Mouse (Mus musculus): ENCODE measurements around the gene Smad3.

Smad3 gene

DNA sequence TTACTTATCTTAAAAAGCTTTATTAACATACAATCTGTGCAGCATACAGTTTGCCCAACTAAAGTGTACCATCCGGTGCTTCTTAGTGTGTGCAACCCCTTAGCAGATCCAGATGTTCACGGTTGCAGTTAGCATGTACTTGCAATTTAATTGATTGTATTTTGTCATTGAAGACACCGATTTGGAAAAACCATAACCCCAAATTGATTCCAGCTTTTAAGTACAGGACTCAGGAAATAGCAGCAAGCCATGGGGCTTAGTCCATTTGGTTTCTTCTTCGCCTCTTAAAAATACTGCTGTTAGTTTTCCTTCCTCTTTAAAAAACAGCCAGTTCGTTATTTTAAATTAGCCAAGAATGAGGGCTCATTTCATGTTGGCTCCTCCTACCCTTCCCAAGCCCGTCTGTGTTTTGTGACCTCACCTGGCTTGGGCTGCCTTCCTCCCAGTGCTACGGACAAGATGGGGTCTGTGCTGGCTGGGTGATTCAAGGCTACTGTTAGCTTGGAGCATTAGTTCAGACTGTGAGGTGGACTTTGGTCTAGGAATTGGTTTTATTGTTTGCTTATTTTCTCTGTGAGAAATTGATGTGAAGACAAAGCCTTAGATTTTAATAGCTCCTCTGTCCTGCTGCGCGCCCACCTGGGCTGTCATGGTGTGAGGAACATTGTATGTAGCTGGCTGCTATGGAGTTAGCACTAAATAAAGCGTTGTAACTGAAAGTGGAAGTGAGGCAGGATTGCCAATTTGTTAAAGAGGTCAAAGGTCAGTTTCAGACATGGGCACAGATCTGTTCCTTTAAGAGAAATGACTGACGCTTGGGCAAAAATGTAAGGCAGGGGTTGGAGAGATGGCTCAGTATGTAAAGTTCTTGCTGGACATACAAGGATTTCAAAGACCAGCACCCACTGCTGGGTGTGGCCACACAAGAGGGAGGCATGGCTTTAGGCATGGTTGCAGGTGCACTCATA lies 143.5 kb downstream of the Smad3 start:
- CTCF ChIA-PET: interaction anchor here in 2 of 4 experiments (0.8 to 1.1 kb wide), 2 partner anchors 9 to 109 kb away, joined by 3 read pairs; no protein-coding TSS in a partner anchor
- POLR2A ChIA-PET: no interaction called here

DNA sequence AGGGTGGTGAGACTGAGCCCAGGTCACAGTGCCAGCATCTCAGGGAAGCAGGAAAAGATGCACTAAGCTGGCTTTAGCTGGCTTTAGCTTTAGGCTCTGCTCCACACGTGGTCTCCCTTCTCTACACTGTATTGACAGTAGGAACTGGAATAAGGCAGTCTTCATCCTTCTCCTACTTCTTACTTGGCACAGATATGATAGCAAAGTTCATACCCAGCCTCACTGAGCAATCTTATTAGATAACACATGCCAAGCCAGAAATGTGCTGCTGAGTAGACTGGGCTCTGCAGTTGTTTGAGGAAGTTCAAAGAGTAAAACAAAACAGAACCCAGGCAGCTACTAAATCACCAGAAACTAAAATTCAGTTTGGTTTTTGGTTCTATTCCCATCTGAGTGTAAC lies 144.2 kb downstream of the Smad3 start:
- ChIA-PET CTCF (interaction anchor here in 2 of 4 experiments (0.6 to 1.1 kb wide), 6 partner anchors 10 to 227 kb away, joined by 3 to 4 read pairs (median 3); no protein-coding TSS in a partner anchor), POLR2A (interaction anchor here in 2 of 4 experiments (0.6 to 1.4 kb wide), 4 partner anchors 41 to 619 kb away, joined by 3 to 5 read pairs (median 3); partner anchors contain the start of gene Smad3 (in 1 of the 2))

DNA sequence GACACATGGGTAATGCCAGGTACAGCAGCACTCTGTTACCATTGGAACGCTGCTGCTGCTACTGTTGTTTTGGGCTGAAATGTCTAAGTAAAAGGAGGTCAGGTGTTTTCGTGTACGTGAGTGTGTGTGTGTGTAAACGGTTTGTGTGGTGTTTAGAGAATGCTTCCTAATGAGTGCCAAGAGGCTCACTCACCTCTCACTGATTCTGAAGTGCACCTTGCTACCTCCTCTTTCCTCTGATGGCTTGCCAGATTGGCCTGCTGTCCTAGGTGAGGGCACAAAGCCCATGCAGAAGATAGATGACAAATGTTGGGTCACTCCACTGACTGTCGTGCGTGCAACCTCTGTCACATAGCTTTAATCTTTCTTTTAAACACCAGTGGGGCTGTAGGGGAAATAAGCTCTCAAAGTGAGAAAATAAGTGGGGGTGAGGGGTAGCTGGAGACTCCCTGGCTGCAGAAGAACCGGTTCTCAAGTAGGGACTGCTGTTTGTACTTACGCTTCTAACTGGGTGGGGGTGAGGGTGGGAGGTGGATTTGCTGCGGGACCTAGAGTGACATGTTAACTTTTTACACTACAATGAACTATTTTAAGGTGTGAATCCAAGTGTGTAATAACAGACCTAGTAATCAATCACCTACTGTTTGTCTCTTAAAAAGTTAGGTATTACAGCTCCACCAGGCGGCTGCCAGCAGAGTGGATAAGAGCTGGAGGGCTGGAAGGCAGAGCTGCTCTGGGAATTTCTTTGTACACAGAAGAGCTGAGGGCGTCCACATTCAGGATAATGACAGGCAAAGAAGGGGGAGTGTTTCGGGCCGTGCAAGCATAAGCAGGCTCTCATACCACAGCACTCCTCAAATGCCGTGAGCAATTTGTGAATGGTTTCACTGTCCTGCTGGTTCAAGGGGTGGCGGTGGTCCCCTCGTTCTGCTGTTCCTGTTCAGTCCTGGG lies 145.0 kb downstream of the Smad3 start:
- ChIA-PET CTCF (interaction anchor here in 3 of 4 experiments (0.6 to 1.1 kb wide), 9 partner anchors 12 to 533 kb away, joined by 3 to 6 read pairs (median 3); no protein-coding TSS in a partner anchor), POLR2A (interaction anchor here in 3 of 4 experiments (0.5 to 1.4 kb wide), 6 partner anchors 40 to 620 kb away, joined by 3 to 5 read pairs (median 3); partner anchors contain the start of gene Smad3 (in 1 of the 3))

DNA sequence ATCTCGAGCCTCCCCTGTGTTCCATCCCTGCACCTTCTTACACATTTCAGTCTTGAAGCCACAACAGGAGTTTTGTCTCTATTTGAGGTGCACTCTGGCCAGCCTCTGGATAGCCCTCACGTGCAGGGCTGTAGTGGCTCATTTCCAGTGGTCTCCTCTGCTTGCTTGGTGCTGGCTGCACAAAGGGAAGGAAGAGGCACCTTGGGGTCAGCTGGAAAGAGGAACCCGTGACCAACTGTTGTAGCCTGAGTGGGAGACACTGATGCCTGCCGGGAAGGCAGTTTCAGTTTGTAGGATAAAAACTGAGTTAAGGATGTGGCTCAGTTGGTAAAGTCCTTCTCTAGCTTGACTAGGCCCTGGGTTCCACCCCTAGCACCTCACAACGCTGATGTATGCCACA lies 145.8 kb downstream of the Smad3 start:
- POLR2A ChIA-PET: no interaction called here
- CTCF ChIA-PET: no interaction called here

DNA sequence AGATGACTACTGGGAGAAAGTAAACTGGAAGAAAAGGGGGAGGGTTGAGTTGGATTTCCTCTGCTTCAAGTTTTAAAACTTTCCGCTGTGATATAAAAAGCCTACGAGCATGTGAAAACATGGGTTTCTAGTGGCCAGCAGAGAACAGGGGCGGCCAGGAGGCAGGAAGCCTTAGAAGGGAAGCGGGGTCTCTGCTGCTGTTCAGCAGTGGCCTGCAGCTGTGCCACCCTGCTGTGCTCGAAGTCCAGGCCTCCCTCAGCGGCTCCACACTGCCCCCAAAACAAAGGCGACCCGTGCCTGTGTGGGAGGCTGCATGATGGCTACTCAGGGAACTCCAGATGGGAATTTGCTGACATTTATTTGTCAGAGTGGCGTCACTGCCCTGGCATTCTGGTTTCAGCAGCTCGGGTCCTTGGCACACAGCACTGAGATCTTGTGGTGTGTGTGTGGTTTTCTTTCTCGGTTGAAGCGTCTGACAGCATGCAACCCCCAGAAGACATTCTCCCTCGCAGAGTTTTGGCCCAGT lies 146.9 kb downstream of the Smad3 start:
- POLR2A ChIA-PET: interaction anchor here in 1 of 4 experiments (0.6 kb wide), 1 partner anchor 9 kb away, joined by 6 read pairs; no protein-coding TSS in a partner anchor
- CTCF ChIA-PET: interaction anchor here in 1 of 4 experiments (0.6 kb wide), 1 partner anchor 299 kb away, joined by 5 read pairs; no protein-coding TSS in a partner anchor

DNA sequence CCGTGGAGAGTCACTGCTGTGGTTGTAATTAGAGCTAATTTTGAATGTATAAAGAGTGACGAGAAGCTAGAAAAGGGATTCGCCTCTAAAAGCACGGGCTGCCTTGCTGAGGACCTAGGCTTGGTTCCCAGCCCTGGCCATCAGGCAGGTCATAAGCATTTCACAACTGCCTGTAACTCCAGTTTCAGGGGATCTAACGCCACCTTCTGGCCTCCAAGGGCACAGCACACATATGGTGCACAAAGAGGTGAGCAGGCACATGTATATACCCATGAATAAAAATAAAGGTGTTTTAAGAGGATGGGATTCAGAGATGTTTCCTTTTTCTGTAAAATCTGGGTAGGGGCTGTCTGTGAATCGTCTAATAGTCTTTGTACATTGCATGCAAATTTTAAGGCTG lies 147.6 kb downstream of the Smad3 start:
- ChIA-PET CTCF (no interaction called here), POLR2A (interaction anchor here in 3 of 4 experiments (0.7 to 0.9 kb wide), 3 partner anchors 11 to 15 kb away, joined by 3 to 5 read pairs (median 3); no protein-coding TSS in a partner anchor)

DNA sequence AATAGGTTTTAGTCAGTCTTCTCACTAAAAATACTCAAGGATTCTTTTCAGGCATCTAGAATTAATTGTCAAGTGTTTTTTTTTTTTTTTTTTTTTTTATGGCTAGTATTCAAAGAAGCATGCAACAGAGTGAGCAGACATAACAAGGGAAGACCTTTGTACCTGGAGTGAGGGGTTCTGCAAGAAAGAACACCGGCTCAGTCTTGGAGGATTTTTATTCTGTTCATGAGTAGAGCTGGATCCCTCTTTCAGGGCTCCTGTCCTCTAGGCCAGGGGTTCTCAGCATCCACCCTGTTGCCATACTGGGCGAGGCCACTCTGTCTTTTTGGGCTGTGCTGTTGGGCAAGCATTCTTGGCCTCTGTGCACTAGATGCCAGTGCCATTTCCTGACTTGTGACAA lies 148.0 kb downstream of the Smad3 start:
- CTCF ChIA-PET: no interaction called here
- POLR2A ChIA-PET: interaction anchor here in 3 of 4 experiments (0.7 to 1.1 kb wide), 4 partner anchors 11 to 193 kb away, joined by 3 to 5 read pairs (median 3); no protein-coding TSS in a partner anchor

DNA sequence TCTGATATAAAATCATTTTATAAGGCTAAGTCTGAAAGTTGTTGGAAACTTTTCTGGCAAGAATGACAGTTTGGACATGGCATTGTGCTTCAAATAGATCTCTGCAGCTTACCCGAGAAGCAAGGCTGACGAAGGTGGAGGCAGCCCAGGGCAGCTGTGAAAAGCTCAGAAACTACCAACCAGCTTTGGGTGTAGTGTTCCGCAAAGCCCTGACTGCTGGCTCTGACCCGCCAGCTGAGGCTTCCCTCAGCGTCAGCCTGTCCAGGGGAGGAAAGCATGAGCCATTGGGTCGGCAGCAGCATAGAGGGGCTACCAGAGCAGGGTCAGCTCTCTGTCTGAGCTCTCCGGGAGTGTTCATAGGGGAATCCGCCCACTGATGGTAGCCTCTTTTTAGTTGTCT lies 148.5 kb downstream of the Smad3 start:
- POLR2A ChIA-PET: interaction anchor here in 1 of 4 experiments (0.9 to 1.2 kb wide), 3 partner anchors 10 to 194 kb away, joined by 3 read pairs; no protein-coding TSS in a partner anchor
- CTCF ChIA-PET: interaction anchor here in 1 of 4 experiments (0.6 kb wide), 1 partner anchor 776 kb away, joined by 4 read pairs; the partner anchor contains the start of gene Megf11

DNA sequence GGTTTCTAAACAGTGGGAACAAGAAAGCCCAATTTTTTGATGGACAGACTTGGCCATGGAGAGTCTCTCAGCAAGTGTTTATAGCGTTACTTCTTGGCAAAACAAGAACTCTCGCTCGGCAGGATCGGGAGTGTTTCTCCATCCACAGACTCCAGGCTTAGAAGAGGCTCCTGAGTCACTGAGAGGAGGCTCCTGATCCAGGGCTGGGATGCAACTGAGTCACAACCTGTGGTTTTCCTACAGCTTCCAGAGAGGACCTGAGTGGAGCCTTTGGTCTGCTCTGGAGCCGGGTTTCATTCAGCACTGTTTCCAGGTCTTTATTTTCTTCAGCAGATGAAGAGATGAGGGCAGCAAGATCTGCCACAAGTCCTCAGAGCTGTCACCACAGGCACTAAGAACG lies 149.8 kb downstream of the Smad3 start:
- ChIA-PET CTCF (no interaction called here), POLR2A (interaction anchor here in 1 of 4 experiments (1.2 kb wide), 1 partner anchor 9 kb away, joined by 3 read pairs; no protein-coding TSS in a partner anchor)

DNA sequence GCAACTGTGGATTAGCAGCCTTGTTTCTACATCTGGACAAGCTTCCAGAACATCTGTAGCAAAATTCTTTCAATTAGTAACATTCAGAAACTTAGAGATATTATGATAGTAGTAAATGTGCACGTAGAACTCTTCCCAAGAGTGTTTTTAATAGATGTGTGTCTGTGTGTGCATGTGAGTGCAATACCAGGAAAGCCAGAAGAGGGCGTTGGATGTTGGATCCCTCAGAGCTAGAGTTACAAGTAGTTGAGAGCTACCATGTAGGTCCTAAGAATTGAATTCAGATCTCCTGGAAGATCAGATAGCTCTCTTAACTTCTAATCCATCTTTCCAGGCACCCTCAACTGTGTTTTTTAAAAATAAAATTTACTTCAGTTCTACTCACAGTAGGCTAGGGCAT lies 151.2 kb downstream of the Smad3 start:
- POLR2A ChIA-PET: interaction anchor here in 1 of 4 experiments (0.9 to 1.2 kb wide), 2 partner anchors 25 to 151 kb away, joined by 3 to 4 read pairs; partner anchors contain the start of gene Smad3
- CTCF ChIA-PET: interaction anchor here (0.6 to 1.3 kb wide), 9 partner anchors 12 to 987 kb away, joined by 3 to 4 read pairs (median 3); no protein-coding TSS in a partner anchor

DNA sequence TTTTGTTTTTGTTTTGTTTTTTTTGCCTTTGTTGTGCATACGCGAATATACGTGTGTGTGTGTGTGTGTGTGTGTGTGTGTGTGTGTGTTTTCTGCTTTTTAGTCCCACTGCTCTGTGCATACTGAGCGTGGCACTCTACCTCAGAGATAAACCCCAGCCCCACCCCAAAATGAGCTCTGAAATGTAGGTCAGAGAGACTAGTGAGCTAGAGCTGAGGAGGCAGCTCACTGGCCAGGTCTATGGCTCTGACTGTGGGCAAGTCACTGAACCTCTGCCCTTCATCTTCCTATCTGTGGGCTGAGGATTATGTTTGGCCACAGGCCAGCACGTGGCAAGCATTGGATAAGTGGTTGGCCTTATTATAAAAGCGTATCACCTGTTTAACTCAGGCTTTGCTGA lies 153.9 kb downstream of the Smad3 start:
- CTCF ChIA-PET: interaction anchor here in 2 of 4 experiments (0.6 to 1.0 kb wide), 3 partner anchors 42 to 248 kb away, joined by 3 to 6 read pairs (median 3); no protein-coding TSS in a partner anchor
- POLR2A ChIA-PET: interaction anchor here in 3 of 4 experiments (0.6 to 2.0 kb wide), 7 partner anchors 12 to 233 kb away, joined by 3 to 9 read pairs (median 3); no protein-coding TSS in a partner anchor

DNA sequence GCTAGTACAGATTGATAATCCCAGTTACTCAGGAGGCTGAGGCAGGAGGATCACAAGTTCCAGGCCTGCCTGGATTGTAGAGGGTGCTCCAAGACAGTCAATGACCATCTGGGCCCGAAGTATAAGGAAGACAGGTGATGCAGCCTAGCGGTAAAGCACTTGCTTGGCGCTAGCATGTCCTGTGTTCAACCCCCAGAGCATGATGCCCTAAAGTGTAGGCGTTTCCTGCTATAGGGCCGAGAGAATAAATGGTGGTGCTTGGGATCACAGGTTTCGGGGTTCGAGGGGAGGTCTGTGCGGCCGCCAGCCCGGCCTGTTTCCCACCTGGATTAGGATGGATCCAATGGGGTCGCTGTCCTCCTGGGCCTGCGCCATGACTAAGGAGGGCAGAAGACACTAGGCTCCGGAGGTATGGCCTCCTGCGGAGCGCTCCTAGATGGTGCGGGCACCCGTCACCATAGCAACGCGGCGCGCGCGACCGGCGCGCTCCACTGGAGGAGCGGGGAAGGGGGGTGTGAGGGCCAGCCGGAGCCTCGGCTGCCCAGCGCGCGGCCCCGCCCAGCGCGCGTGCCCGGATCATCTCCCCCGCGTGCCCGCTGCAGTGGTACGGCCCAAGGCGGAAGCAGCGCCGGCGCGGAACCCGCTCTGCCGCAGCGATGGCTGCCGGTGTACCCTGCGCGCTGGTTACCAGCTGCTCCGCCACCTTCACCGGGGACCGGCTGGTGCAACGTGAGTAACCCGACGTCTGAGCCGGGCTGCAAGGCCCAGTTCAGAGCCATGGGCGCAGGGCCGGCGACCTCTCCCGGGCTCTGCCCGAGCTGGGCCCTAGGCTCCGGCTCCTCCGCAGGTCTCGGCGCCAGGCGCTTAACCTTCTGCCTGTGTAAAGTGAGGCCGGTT lies 155.5 kb downstream of the Smad3 start, which contains the start of the genes Iqch and Aagab:
Gene Iqch, minus strand, starts transcription at position 451 of the 897 bp plus-strand sequence.
Gene Aagab, plus strand, starts transcription at position 618 of the 897 bp plus-strand sequence.
- CTCF ChIA-PET: interaction anchor here in 2 of 4 experiments (0.6 to 0.8 kb wide), 2 partner anchors 113 to 465 kb away, joined by 3 to 4 read pairs; no protein-coding TSS in a partner anchor
- POLR2A ChIA-PET: interaction anchor here in 2 of 4 experiments (0.6 to 2.0 kb wide), 9 partner anchors 9 to 340 kb away, joined by 3 to 9 read pairs (median 3); partner anchors contain the start of gene Smad3 (in 1 of the 2)

Data from embryonic stem cell, embryonic (primary cell).